Mouse (Mus musculus): ENCODE data around the gene Hoxd10.

Gene Hoxd10

GRCm38 (mm10) chr2:74694066-74694465, 2.3 kb downstream of the Hoxd10 start:
- DNase-seq (ENCODE audit: inconsistent age in 2 of 2, low spot score in 1 of 2): peak in 1 of 2 experiments; percentile 67

- no peak for DNase-seq (ENCODE audit: inconsistent age in 2 of 2, low spot score in 1 of 2)
Measured at GRCm38 (mm10) chr2:74695383-74695782, 3.7 kb downstream of the Hoxd10 start.

GRCm38 (mm10) chr2:74695813-74696430, 4.2 kb downstream of the Hoxd10 start:
- DNase-seq (ENCODE audit: inconsistent age in 2 of 2, low spot score in 1 of 2): no peak

- peak in 1 of 2 experiments; percentile 18 for DNase-seq (ENCODE audit: inconsistent age in 2 of 2, low spot score in 1 of 2)
Measured at GRCm38 (mm10) chr2:74696442-74697335, 5.0 kb downstream of the Hoxd10 start.

- peak; percentile 79 to 94 for DNase-seq (ENCODE audit: inconsistent age in 2 of 2, low spot score in 1 of 2)
Measured at GRCm38 (mm10) chr2:74697567-74698121, 5.9 kb downstream of the Hoxd10 start, which contains the start of gene Hoxd9. TSS of gene Hoxd9 (plus strand) at chr2:74697727.

- DNase-seq (ENCODE audit: inconsistent age in 2 of 2, low spot score in 1 of 2): peak; percentile 64 to 86
Measured at GRCm38 (mm10) chr2:74698201-74699052, 6.7 kb downstream of the Hoxd10 start.

GRCm38 (mm10) chr2:74699053-74699430, 7.3 kb downstream of the Hoxd10 start:
- DNase-seq (ENCODE audit: inconsistent age in 2 of 2, low spot score in 1 of 2): peak; percentile 33 to 73

GRCm38 (mm10) chr2:74699664-74700545, 8.2 kb downstream of the Hoxd10 start:
- DNase-seq (ENCODE audit: inconsistent age in 2 of 2, low spot score in 1 of 2): peak; percentile 9 to 34

GRCm38 (mm10) chr2:74700546-74701112, 8.9 kb downstream of the Hoxd10 start:
- DNase-seq (ENCODE audit: inconsistent age in 2 of 2, low spot score in 1 of 2): peak in 1 of 2 experiments; percentile 27

GRCm38 (mm10) chr2:74701949-74702819, 10.5 kb downstream of the Hoxd10 start:
- peak; percentile 68 to 93 for DNase-seq (ENCODE audit: inconsistent age in 2 of 2, low spot score in 1 of 2)

- no peak for DNase-seq (ENCODE audit: inconsistent age in 2 of 2, low spot score in 1 of 2)
Measured at GRCm38 (mm10) chr2:74702820-74703219, 11.1 kb downstream of the Hoxd10 start.

- DNase-seq (ENCODE audit: inconsistent age in 2 of 2, low spot score in 1 of 2): no peak
Measured at GRCm38 (mm10) chr2:74703317-74703716, 11.6 kb downstream of the Hoxd10 start.

GRCm38 (mm10) chr2:74703720-74704392, 12.1 kb downstream of the Hoxd10 start:
- peak in 1 of 2 experiments; percentile 47 for DNase-seq (ENCODE audit: inconsistent age in 2 of 2, low spot score in 1 of 2)

- peak; percentile 89 to 95 for DNase-seq (ENCODE audit: inconsistent age in 2 of 2, low spot score in 1 of 2)
Measured at GRCm38 (mm10) chr2:74704393-74704998, 12.8 kb downstream of the Hoxd10 start, which contains the start of gene Hoxd8. TSS of gene Hoxd8 (plus strand) at chr2:74704615.

- DNase-seq (ENCODE audit: inconsistent age in 2 of 2, low spot score in 1 of 2): peak; percentile 75 to 88
Measured at GRCm38 (mm10) chr2:74704999-74705466, 13.3 kb downstream of the Hoxd10 start.

- DNase-seq (ENCODE audit: inconsistent age in 2 of 2, low spot score in 1 of 2): peak; percentile 85 to 93
Measured at GRCm38 (mm10) chr2:74705467-74706089, 13.9 kb downstream of the Hoxd10 start.
